Mouse (Mus musculus) cerebellum, postnatal 10 days (tissue): ENCODE results near the gene Htr2c.

ENCODE experiments used
- DNase-seq, 2 experiments: peaks; one replicate each; pipeline ENCODE4 v3.0.0; 2021; ENCODE audit warnings: mixed read lengths in 2 of 2

The Htr2c gene

GRCm38 (mm10) chrX:146962258-146962913 lies at the start of gene Htr2c:
TSS of gene Htr2c (plus strand) at chrX:146962513.
- peak; percentile 50 to 53 for DNase-seq

DNA sequence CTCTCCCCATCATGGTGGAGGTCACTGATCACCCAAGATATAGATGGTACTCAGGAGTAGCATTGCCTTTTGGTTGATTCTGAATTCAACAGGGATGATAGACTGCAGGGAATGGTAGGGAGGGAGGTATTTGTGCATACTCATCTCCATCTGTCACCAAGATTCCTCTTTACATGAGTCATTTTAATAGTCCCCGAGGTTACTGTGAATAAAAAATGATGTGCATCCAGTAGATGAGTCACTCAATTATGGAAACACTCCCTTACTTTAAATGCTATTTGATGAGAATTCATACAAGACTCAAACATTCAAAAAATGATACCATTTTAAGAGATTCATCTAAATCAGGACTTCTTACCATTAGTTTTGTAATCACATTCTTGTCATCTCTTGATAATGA lies 34.1 kb upstream of the Htr2c start:
- DNase-seq: no peak

- no peak for DNase-seq
These were observed 26.0 kb upstream of the Htr2c start for GRCm38 (mm10) chrX:146936332-146936731.

DNA sequence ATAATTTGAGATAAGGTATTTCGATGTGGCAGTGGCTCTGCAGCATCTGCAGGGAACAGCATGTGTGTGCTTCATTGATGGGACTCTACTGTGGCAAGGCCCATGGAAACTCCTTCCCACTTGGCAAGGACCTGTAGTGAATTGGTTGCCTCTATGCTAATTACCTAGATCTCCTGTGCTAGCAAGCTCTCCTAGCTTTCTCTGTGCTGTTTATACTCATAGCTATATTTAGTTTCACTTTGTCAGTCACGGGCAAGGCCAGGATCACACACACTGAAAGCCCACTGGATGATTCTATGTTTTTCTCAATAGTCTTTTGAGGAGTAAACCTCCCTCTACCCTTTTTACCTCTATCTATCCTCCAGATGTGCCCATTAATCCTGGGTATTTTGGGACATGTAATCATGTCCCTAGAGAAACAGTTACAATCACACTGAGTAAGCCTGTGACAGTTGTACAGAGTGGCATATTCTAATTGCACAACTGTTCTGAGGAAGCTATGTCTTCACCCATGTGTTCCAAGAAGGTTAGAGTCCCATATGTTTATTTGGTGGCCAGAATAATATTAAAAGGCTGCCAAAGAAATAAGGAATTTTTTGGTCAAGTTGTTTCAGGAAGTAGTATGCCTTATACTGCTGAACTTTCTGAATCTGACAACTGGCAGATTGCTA lies 16.0 kb upstream of the Htr2c start:
- DNase-seq: no peak

GRCm38 (mm10) chrX:146946996-146947395 lies 15.3 kb upstream of the Htr2c start:
- DNase-seq: no peak

DNA sequence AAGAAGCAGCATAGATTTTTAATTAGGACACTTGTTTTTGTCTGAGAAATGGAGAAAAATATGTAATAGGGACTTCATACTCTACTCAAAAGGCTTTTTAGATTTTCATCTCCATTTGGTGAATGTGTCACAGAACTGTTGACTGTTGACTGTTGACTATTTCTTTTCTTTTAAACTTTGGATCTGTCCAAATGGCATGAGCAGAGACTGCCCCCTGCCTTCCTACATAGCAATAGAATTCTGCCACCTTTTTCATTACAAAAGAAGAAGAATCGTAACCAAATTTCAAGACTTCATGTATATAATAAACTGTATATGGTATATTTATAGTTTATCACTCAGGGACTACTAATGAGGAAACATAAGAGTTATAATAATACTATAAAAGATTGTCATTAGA lies 3.7 kb upstream of the Htr2c start:
- DNase-seq: no peak

DNA sequence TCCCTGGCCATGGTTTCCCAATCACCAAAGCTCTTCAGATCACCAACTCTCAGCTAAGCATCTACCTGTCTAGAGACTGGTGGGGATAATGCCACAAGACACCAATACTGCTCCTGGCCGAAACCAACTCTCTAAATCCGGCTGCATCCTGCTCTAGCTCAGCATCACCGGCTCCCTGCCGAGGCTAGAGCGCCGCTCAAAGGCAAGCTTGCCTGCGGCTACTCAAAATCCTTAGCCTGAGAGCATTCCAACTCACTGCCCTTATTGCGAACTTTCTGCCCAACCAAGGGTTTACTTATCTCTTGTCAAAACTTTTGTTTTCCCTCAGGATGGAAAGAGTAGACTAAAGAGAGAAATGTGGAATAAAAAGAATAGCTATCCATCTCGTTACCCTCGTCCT lies 2.4 kb upstream of the Htr2c start:
- DNase-seq: peak; percentile 22 to 23

- peak; percentile 50 to 55 for DNase-seq
These were observed 718 bp downstream of the Htr2c start for GRCm38 (mm10) chrX:146962914-146963547.

DNA sequence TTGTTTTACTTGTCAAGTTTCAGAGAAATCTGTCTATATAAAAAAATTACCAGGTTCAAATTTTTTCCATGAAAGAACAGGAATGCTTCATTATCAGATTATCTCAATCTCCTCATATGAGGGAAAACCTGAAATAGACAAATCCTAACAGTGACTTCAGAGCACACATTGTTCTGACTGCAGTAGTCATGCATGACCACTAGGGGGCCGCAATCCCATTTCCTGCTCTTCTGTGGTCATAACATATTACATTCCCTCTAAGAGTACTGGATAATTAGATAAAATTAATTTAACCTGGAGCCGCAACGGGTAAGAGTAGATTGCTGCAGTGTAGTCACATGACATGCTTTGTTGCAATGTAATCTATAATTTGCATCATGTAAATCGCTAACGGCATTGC lies 17.6 kb downstream of the Htr2c start:
- peak; percentile 31 to 33 for DNase-seq

DNA sequence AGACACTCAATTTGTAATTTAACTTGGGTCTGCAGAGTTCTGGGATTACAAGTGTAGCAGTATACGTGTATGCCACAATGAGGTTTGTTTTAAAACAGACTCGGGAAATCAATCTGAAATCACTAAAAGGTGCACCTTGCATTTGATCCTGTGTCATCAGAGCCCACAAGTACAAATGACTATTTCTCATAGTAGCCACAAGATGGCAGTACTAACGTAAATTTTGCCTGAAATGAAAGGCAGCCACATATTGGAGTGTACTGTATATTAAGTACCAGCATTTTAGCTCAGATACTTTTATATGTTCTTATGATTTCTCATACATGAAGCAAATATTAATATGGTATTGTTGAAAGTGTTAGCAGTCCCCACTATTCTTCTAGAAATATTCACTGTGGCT lies 93.4 kb downstream of the Htr2c start:
- DNase-seq: peak in 1 of 2 experiments; percentile 2

GRCm38 (mm10) chrX:147071622-147072021 lies 109.3 kb downstream of the Htr2c start:
- no peak for DNase-seq

GRCm38 (mm10) chrX:147119155-147119554 lies 156.8 kb downstream of the Htr2c start:
- DNase-seq: peak in 1 of 2 experiments; percentile 0

GRCm38 (mm10) chrX:147215251-147215650 lies 252.9 kb downstream of the Htr2c start:
- no peak for DNase-seq

DNA sequence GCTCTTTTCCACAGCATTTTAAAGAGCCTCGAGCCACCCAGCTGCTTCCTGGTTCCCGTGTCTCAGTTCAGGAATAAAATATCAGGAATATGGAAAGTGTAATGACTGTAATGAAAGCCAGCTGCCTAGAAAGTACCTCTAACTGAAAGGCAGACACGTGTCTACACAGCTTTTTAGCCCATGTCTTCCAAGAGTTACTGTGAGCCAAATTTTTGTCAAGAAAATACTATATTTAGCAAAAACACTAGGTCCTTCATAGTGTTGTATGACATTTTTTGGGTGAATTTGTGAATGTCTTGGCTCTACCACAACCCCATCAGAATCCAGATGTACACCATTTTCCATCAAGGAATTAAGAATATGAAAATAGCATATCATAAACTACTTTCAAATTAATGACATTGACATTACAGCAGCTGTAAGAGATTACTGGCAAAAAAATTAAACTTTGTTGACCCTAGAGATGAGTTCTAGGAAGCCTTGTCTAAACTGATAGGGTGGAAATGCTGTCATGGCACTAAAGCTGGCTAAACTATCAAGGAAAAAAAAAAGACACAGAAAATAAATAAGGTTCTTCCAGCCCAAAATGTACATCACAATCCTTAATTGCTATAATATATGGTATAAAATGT lies 255.2 kb downstream of the Htr2c start:
- no peak for DNase-seq

DNA sequence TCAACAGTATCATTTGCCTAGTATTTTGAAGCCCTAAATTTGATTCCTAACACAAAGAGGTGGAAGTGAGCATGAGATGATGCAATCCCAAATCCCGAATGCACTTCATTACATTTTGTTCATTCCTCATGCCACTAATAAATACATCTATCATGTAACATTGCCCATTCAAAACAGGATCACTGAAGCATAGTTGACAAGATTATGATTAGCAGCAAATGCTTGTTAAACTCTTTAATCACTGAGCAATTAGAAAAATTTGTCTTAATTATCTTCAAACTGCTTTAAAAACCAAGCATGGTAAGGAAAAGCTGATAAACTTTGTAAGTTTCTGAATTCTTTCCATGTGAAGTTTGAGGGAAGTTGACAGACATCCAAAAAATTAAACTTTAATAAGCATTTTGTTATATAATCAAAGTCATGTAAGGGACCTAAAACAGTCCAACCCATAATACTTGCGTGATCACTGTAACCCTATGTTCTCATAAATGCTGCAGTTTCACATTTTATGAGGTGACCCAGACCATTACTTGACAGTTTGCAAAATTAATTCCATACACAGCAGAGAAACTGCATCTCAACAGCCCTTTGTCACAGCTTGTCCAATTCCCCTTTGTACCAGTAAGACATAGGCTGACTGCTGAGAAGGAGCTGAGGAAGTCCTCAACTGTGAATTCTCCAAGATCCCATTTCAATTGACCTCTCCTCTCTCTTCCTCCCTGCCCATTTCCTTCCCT lies 276.7 kb downstream of the Htr2c start:
- no peak for DNase-seq
